9 mouse cellular contexts compared by ENCODE assay signal in genomic region chr13:23453926-23454325, GRCm38 (mm10). TPM values are rescaled to one million over a fixed set of nuclear protein-coding genes. Genes with fewer than 3 reads are reported as not detected.
A peak's percentile ranks its signal among the peaks of the same experiment; 100 is the strongest.
DNase-seq lines count a peak whose midpoint lies in the region; ATAC-seq and TF ChIP-seq lines count a peak whose summit lies in the region.
"Had no signal": no experiment of that assay in that cellular context is flagged by ENCODE, and none has a peak within 500 bp of the region (broad histone marks: within the 10 kb centered on the region; RNA-seq: fewer than 3 reads in every experiment).

No protein-coding gene starts in this region.

- DNase-seq in lung, postnatal 0 days (ENCODE audit: low spot score), result peak; percentile 50
- DNase-seq in lung, postnatal 4 days, result no peak
- peak; percentile 68 for DNase-seq in embryonic facial prominence, embryonic 14.5 days (ENCODE audit: low spot score)
- DNase-seq in adrenal gland, postnatal 4 days (ENCODE audit: low spot score in 2 of 2), result no peak
- DNase-seq in natural killer cell, adult 2 months (ENCODE audit: low spot score in 2 of 2), result no peak
- DNase-seq in layer of hippocampus, adult 8-10 months (ENCODE audit: low spot score in 2 of 2), result no peak

- no peaks in the 10 kb centered on the region for H3K4me1 ChIP-seq in lung, postnatal 0 days (ENCODE audit: insufficient read depth, low read depth, low read length)
- H3K4me1 ChIP-seq in embryonic facial prominence, embryonic 14.5 days (ENCODE audit: control insufficient read depth, insufficient read depth, low read length), result no peaks in the 10 kb centered on the region
- no peaks in the 10 kb centered on the region for H3K4me1 ChIP-seq in intestine, postnatal 0 days (replicated peaks; ENCODE audit: control insufficient read depth, insufficient read depth, low read length)
- peaks cover 4% of the 10 kb centered on the region for H3K4me1 ChIP-seq in neural tube, embryonic 13.5 days (replicated peaks)

- peak overlapping the region; percentile 39 for H3K9ac ChIP-seq in lung, postnatal 0 days (replicated peaks; ENCODE audit: low read depth)
- peak overlapping the region; percentile 76 for H3K9ac ChIP-seq in embryonic facial prominence, embryonic 14.5 days (ENCODE audit: low read depth, low read length)
- peak overlapping the region; percentile 63 for H3K9ac ChIP-seq in intestine, postnatal 0 days (ENCODE audit: low read depth, low read length)
- H3K9ac ChIP-seq in neural tube, embryonic 13.5 days, result peak overlapping the region; percentile 76

- no peaks in the 10 kb centered on the region for H3K36me3 ChIP-seq in lung, postnatal 0 days (ENCODE audit: insufficient read depth, low read length)
- H3K36me3 ChIP-seq in embryonic facial prominence, embryonic 14.5 days (ENCODE audit: control insufficient read depth, insufficient read depth, low read length), result no peaks in the 10 kb centered on the region
- no peaks in the 10 kb centered on the region for H3K36me3 ChIP-seq in intestine, postnatal 0 days (ENCODE audit: control insufficient read depth, insufficient read depth)
- H3K36me3 ChIP-seq in neural tube, embryonic 13.5 days, result no peaks in the 10 kb centered on the region

- peak overlapping the region; percentile 58 for H3K4me2 ChIP-seq in lung, postnatal 0 days (replicated peaks; ENCODE audit: low read depth, low read length)
- H3K4me2 ChIP-seq in embryonic facial prominence, embryonic 14.5 days (ENCODE audit: low read depth, low read length), result peak overlapping the region; percentile 54
- peak overlapping the region; percentile 72 for H3K4me2 ChIP-seq in intestine, postnatal 0 days (replicated peaks; ENCODE audit: low read depth)
- peak overlapping the region; percentile 54 for H3K4me2 ChIP-seq in neural tube, embryonic 13.5 days

- 1% methylated on average over 9 of the region's 9 CpGs for WGBS in lung, postnatal 0 days
- WGBS in embryonic facial prominence, embryonic 14.5 days, result 0% methylated on average over 9 of the region's 9 CpGs
- WGBS in intestine, postnatal 0 days, result 1% methylated on average over 9 of the region's 9 CpGs
- under 1% methylated on average over 9 of the region's 9 CpGs for WGBS in neural tube, embryonic 13.5 days

- no peaks in the 10 kb centered on the region for H3K27me3 ChIP-seq in lung, postnatal 0 days (replicated peaks; ENCODE audit: insufficient read depth, low read length)
- H3K27me3 ChIP-seq in embryonic facial prominence, embryonic 14.5 days (replicated peaks; ENCODE audit: control insufficient read depth, insufficient read depth, low read length), result peaks cover 2% of the 10 kb centered on the region; the same call in 1 of the 2 replicates
- no peaks in the 10 kb centered on the region for H3K27me3 ChIP-seq in intestine, postnatal 0 days (replicated peaks; ENCODE audit: control insufficient read depth, insufficient read depth, low read length)
- H3K27me3 ChIP-seq in neural tube, embryonic 13.5 days, result peaks cover 3% of the 10 kb centered on the region; the same call in 1 of the 2 replicates

- 0 out of 2 replicates have a peak, but pooled peaks have one; percentile 20 for ATAC-seq in lung, postnatal 0 days
- ATAC-seq in embryonic facial prominence, embryonic 14.5 days (ENCODE audit: low read depth), result no peak
- no peak for ATAC-seq in intestine, postnatal 0 days
- no peak for ATAC-seq in neural tube, embryonic 13.5 days (ENCODE audit: low read depth)

- TF ChIP-seq CTCF in lung, postnatal 0 days (IDR thresholded peaks at IDR 0.05), result no peak
- TF ChIP-seq CTCF in intestine, postnatal 0 days (IDR thresholded peaks at IDR 0.05; ENCODE audit: low read depth), result no peak

- peak overlapping the region; percentile 68 for H3K27ac ChIP-seq in lung, postnatal 0 days (ENCODE audit: low read length)
- peak overlapping the region; percentile 83 for H3K27ac ChIP-seq in embryonic facial prominence, embryonic 14.5 days (replicated peaks; ENCODE audit: low read depth, low read length)
- H3K27ac ChIP-seq in intestine, postnatal 0 days (ENCODE audit: low read depth, low read length), result peak overlapping the region; percentile 81; the same call in 1 of the 2 replicates
- H3K27ac ChIP-seq in neural tube, embryonic 13.5 days (replicated peaks), result peak overlapping the region; percentile 80; the same call in 1 of the 2 replicates

- no peaks in the 10 kb centered on the region for H3K9me3 ChIP-seq in lung, postnatal 0 days (ENCODE audit: low read length)
- H3K9me3 ChIP-seq in embryonic facial prominence, embryonic 14.5 days (ENCODE audit: control insufficient read depth, low read length), result no peaks in the 10 kb centered on the region
- H3K9me3 ChIP-seq in intestine, postnatal 0 days (ENCODE audit: control insufficient read depth), result no peaks in the 10 kb centered on the region
- H3K9me3 ChIP-seq in neural tube, embryonic 13.5 days, result no peaks in the 10 kb centered on the region

- H3K4me3 ChIP-seq in lung, postnatal 0 days (ENCODE audit: low read depth, low read length), result peak overlapping the region; percentile 59
- peak overlapping the region; percentile 61 for H3K4me3 ChIP-seq in embryonic facial prominence, embryonic 14.5 days (ENCODE audit: low read depth, low read length)
- peak overlapping the region; percentile 80 for H3K4me3 ChIP-seq in intestine, postnatal 0 days (ENCODE audit: low read depth, low read length)
- peak overlapping the region; percentile 74 for H3K4me3 ChIP-seq in neural tube, embryonic 13.5 days

- TF ChIP-seq EP300 in lung, postnatal 0 days (IDR thresholded peaks at IDR 0.05), result no peak

RNA-seq across cellular contexts. Expression of gene Btn1a1, which starts 11.8 kb away (rescaled TPM):
- polyA plus RNA-seq in lung, postnatal 0 days (2015; fragmentation: Nextera tagmentation; extraction: Ambion mirVana), result 0.14 and 0.21 TPM in 2 replicates
- 0.18 TPM in 1 of 2 replicates, not detected in the other for polyA plus RNA-seq in embryonic facial prominence, embryonic 14.5 days (2014; fragmentation: Nextera tagmentation; extraction: Ambion mirVana)
- polyA plus RNA-seq in intestine, postnatal 0 days (2015; fragmentation: Nextera tagmentation; extraction: Ambion mirVana), result not detected in 2 replicates
- polyA plus RNA-seq in neural tube, embryonic 13.5 days (2015; fragmentation: Nextera tagmentation; extraction: Ambion mirVana), result 0.07 TPM in 1 of 2 replicates, not detected in the other
- under 1 TPM; 0.20 to 0.87 TPM for total RNA-seq in adrenal gland, postnatal 4 days (2021)
- total RNA-seq in layer of hippocampus, adult 8-10 months (2022), result not detected
- total RNA-seq: common myeloid progenitor, adult 5-6 weeks had no signal

RNA-seq across cellular contexts. Expression of gene Abt1, which starts 30.3 kb away (rescaled TPM):
- 8.4 and 8.7 TPM in 2 replicates for polyA plus RNA-seq in lung, postnatal 0 days (2015; fragmentation: Nextera tagmentation; extraction: Ambion mirVana)
- 10.3 and 11.6 TPM in 2 replicates for polyA plus RNA-seq in embryonic facial prominence, embryonic 14.5 days (2014; fragmentation: Nextera tagmentation; extraction: Ambion mirVana)
- polyA plus RNA-seq in intestine, postnatal 0 days (2015; fragmentation: Nextera tagmentation; extraction: Ambion mirVana), result 5.1 and 5.6 TPM in 2 replicates
- 9.5 and 10.3 TPM in 2 replicates for polyA plus RNA-seq in neural tube, embryonic 13.5 days (2015; fragmentation: Nextera tagmentation; extraction: Ambion mirVana)
- 1 to 10 TPM; 7.9 to 8.9 TPM for total RNA-seq in adrenal gland, postnatal 4 days (2021)
- total RNA-seq in layer of hippocampus, adult 8-10 months (2022), result 1 to 10 TPM; 8.0 to 9.0 (median 8.7) TPM

RNA-seq across cellular contexts. Expression of gene Btn2a2, which starts 34.7 kb away (rescaled TPM):
- 0.06 and 0.07 TPM in 2 replicates for polyA plus RNA-seq in lung, postnatal 0 days (2015; fragmentation: Nextera tagmentation; extraction: Ambion mirVana)
- polyA plus RNA-seq in embryonic facial prominence, embryonic 14.5 days (2014; fragmentation: Nextera tagmentation; extraction: Ambion mirVana), result 0.40 and 0.51 TPM in 2 replicates
- not detected in 2 replicates for polyA plus RNA-seq in intestine, postnatal 0 days (2015; fragmentation: Nextera tagmentation; extraction: Ambion mirVana)
- 0.12 and 0.21 TPM in 2 replicates for polyA plus RNA-seq in neural tube, embryonic 13.5 days (2015; fragmentation: Nextera tagmentation; extraction: Ambion mirVana)
- under 1 TPM in 1 of 2 experiments, not detected in 1; 0.17 TPM for total RNA-seq in adrenal gland, postnatal 4 days (2021)
- total RNA-seq in layer of hippocampus, adult 8-10 months (2022), result 1 to 10 TPM in 2 of 4 experiments, under 1 TPM in 2; 0.80 to 1.9 (median 1.1) TPM
- total RNA-seq: common myeloid progenitor, adult 5-6 weeks had no signal

Comparison
In these comparisons a context has a peak if more than half of its experiments do, and no peak if none do; other contexts are left out.
1. DNase-seq: peak in lung, postnatal 0 days (single experiment) and embryonic facial prominence, embryonic 14.5 days (single experiment); none in lung, postnatal 4 days (0 of 2), adrenal gland, postnatal 4 days (0 of 2), natural killer cell, adult 2 months (0 of 2) and layer of hippocampus, adult 8-10 months (0 of 2).
2. Peak in every context shown above with its lines, with median percentiles within 50 percentile points of each other: H3K27ac ChIP-seq, H3K4me2 ChIP-seq, H3K4me3 ChIP-seq and H3K9ac ChIP-seq.